24 mouse cellular contexts compared by ENCODE assay signal in the genomic region with DNA sequence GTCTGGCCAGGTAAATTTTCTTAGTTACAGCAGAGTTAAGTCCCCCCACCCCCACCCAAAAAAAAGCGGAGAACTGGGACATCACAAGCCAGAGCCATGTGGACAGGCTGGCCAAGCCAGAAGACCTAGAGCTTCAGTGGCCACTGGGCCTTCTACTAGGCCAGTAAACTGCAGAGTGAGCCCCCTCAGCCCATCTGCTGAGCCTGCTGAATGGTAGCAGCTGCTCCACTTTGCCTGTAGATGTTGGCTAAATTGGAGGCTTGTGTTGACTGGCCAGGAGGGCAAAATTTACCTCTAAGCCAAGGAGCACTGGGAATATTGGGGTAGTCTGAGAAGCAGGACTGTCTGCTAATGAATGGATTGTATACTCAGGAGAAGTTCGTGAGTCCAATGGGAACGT. TPM values are rescaled to one million over a fixed set of nuclear protein-coding genes. Genes with fewer than 3 reads are reported as not detected.
DNase-seq lines count a peak whose midpoint lies in the region; ATAC-seq and TF ChIP-seq lines count a peak whose summit lies in the region.
"Had no signal": no experiment of that assay in that cellular context is flagged by ENCODE, and none has a peak within 500 bp of the region (broad histone marks: within the 10 kb centered on the region; RNA-seq: fewer than 3 reads in every experiment).

No protein-coding gene starts in this region.

- no peak for ATAC-seq in lung, embryonic 16.5 days (ENCODE audit: low read depth)
- no peak for ATAC-seq in embryonic facial prominence, embryonic 14.5 days (ENCODE audit: low read depth)
- no peak for ATAC-seq in midbrain, embryonic 13.5 days
- ATAC-seq: forebrain, embryonic 13.5 days; hindbrain, postnatal 0 days; intestine, embryonic 16.5 days; midbrain, embryonic 16.5 days had no signal

- 24% methylated on average over 3 of the region's 3 CpGs for WGBS in cerebellum, adult 2 months
- WGBS in lung, embryonic 16.5 days = 76% methylated on average over 3 of the region's 3 CpGs
- WGBS in embryonic facial prominence, embryonic 14.5 days = 84% methylated on average over 3 of the region's 3 CpGs
- 83% methylated on average over 3 of the region's 3 CpGs for WGBS in midbrain, embryonic 13.5 days

- H3K4me1 ChIP-seq in cerebellum, adult 2 months (ENCODE audit: control insufficient read depth, insufficient read depth, low read length) = peaks cover 60% of the 10 kb centered on the region
- peaks cover 51% of the 10 kb centered on the region for H3K4me1 ChIP-seq in lung, embryonic 16.5 days (replicated peaks; ENCODE audit: control insufficient read depth, insufficient read depth, low read length)
- peaks cover 30% of the 10 kb centered on the region for H3K4me1 ChIP-seq in embryonic facial prominence, embryonic 14.5 days (ENCODE audit: control insufficient read depth, insufficient read depth, low read length)
- H3K4me1 ChIP-seq in midbrain, embryonic 13.5 days (replicated peaks) = peaks cover 18% of the 10 kb centered on the region; the same call in 1 of the 2 replicates

- H3K36me3 ChIP-seq in lung, embryonic 16.5 days (ENCODE audit: control insufficient read depth, insufficient read depth, low read length) = no peaks in the 10 kb centered on the region
- no peaks in the 10 kb centered on the region for H3K36me3 ChIP-seq in embryonic facial prominence, embryonic 14.5 days (ENCODE audit: control insufficient read depth, insufficient read depth, low read length)
- H3K36me3 ChIP-seq in midbrain, embryonic 13.5 days = no peaks in the 10 kb centered on the region
- H3K36me3 ChIP-seq: heart, embryonic 13.5 days; liver, embryonic 15.5 days; lung, embryonic 15.5 days had no signal

- H3K4me3 ChIP-seq in cerebellum, adult 2 months (replicated peaks; ENCODE audit: insufficient read depth, low read depth, low read length) = no peak overlapping the region
- no peak overlapping the region for H3K4me3 ChIP-seq in lung, embryonic 16.5 days (ENCODE audit: low read length)
- H3K4me3 ChIP-seq in embryonic facial prominence, embryonic 14.5 days (ENCODE audit: low read depth, low read length) = no peak overlapping the region
- no peak overlapping the region for H3K4me3 ChIP-seq in midbrain, embryonic 13.5 days (replicated peaks)
- H3K4me3 ChIP-seq: forebrain, embryonic 13.5 days; heart, embryonic 13.5 days; limb, embryonic 10.5 days; liver, embryonic 15.5 days; lung, embryonic 15.5 days; myocyte had no signal

- no peak overlapping the region for H3K9ac ChIP-seq in lung, embryonic 16.5 days (ENCODE audit: low read length)
- no peak overlapping the region for H3K9ac ChIP-seq in embryonic facial prominence, embryonic 14.5 days (ENCODE audit: low read depth, low read length)
- no peak overlapping the region for H3K9ac ChIP-seq in midbrain, embryonic 13.5 days (replicated peaks)
- H3K9ac ChIP-seq: forebrain, embryonic 13.5 days; heart, embryonic 13.5 days; liver, embryonic 15.5 days; lung, embryonic 15.5 days had no signal

- H3K4me2 ChIP-seq in lung, embryonic 16.5 days (ENCODE audit: low read depth, low read length) = no peak overlapping the region
- no peak overlapping the region for H3K4me2 ChIP-seq in embryonic facial prominence, embryonic 14.5 days (ENCODE audit: low read depth, low read length)
- H3K4me2 ChIP-seq in midbrain, embryonic 13.5 days (replicated peaks) = no peak overlapping the region
- H3K4me2 ChIP-seq: forebrain, embryonic 13.5 days; heart, embryonic 13.5 days; liver, embryonic 15.5 days; lung, embryonic 15.5 days had no signal

- no peaks in the 10 kb centered on the region for H3K27me3 ChIP-seq in cerebellum, adult 2 months (ENCODE audit: control insufficient read depth, insufficient read depth, low read length)
- no peaks in the 10 kb centered on the region for H3K27me3 ChIP-seq in lung, embryonic 16.5 days (ENCODE audit: control insufficient read depth, insufficient read depth, low read depth, low read length)
- no peaks in the 10 kb centered on the region for H3K27me3 ChIP-seq in embryonic facial prominence, embryonic 14.5 days (replicated peaks; ENCODE audit: control insufficient read depth, insufficient read depth, low read length)
- no peaks in the 10 kb centered on the region for H3K27me3 ChIP-seq in midbrain, embryonic 13.5 days
- H3K27me3 ChIP-seq: forebrain, embryonic 13.5 days; heart, embryonic 13.5 days; liver, embryonic 15.5 days; lung, embryonic 15.5 days had no signal

- TF ChIP-seq POLR2A in cerebellum, adult 2 months (IDR thresholded peaks at IDR 0.05; ENCODE audit: borderline replicate concordance, insufficient read depth, low read length) = no peak

- no peak for TF ChIP-seq CTCF in cerebellum, adult 2 months (IDR thresholded peaks at IDR 0.05; ENCODE audit: borderline replicate concordance, insufficient read depth, low read depth, low read length)

- H3K9me3 ChIP-seq in lung, embryonic 16.5 days (ENCODE audit: control insufficient read depth, low read length) = no peaks in the 10 kb centered on the region
- no peaks in the 10 kb centered on the region for H3K9me3 ChIP-seq in embryonic facial prominence, embryonic 14.5 days (ENCODE audit: control insufficient read depth, low read length)
- H3K9me3 ChIP-seq in midbrain, embryonic 13.5 days = no peaks in the 10 kb centered on the region
- H3K9me3 ChIP-seq: forebrain, embryonic 13.5 days; heart, embryonic 13.5 days; limb, embryonic 10.5 days; liver, embryonic 15.5 days; lung, embryonic 15.5 days had no signal

- peak; percentile 55 to 65 for DNase-seq in cerebellum, adult 2 months
- DNase-seq in cerebellum, postnatal 4 days (ENCODE audit: low spot score in 2 of 2) = no peak
- no peak for DNase-seq in lung, postnatal 4 days
- no peak for DNase-seq in embryonic facial prominence, embryonic 14.5 days (ENCODE audit: low spot score)
- DNase-seq in right cerebral cortex, postnatal 4 days = no peak
- DNase-seq in adrenal gland, adult 18-20 months (ENCODE audit: low spot score in 2 of 2) = no peak
- DNase-seq: gastrocnemius, postnatal 10 days; heart, adult 11 months; heart, postnatal 14 days; kidney, postnatal 25 days; liver; thymus, postnatal 14 days had no signal

- H3K27ac ChIP-seq in cerebellum, adult 2 months (ENCODE audit: insufficient read depth, low read length) = peak overlapping the region; percentile 76
- 0 out of 2 replicates have a peak overlapping the region, but pooled peaks have one; percentile 12 for H3K27ac ChIP-seq in lung, embryonic 16.5 days (ENCODE audit: low read length)
- peak overlapping the region; percentile 33; the same call in 1 of the 2 replicates for H3K27ac ChIP-seq in embryonic facial prominence, embryonic 14.5 days (replicated peaks; ENCODE audit: low read depth, low read length)
- no peak overlapping the region for H3K27ac ChIP-seq in midbrain, embryonic 13.5 days
- H3K27ac ChIP-seq: forebrain, embryonic 13.5 days; heart, embryonic 13.5 days; hindbrain, postnatal 0 days; limb, embryonic 10.5 days; liver, embryonic 15.5 days; lung, embryonic 15.5 days; macrophage had no signal

RNA-seq across cellular contexts. Expression of gene Spred2, which starts 36.4 kb away (rescaled TPM):
- polyA plus RNA-seq in cerebellum, adult 2 months (2012; rRNA removed) = 40.3 and 40.6 TPM in 2 replicates
- polyA plus RNA-seq in lung, embryonic 16.5 days (2015; fragmentation: Nextera tagmentation; extraction: Ambion mirVana) = 4.5 and 5.7 TPM in 2 replicates
- 7.7 and 8.7 TPM in 2 replicates for polyA plus RNA-seq in embryonic facial prominence, embryonic 14.5 days (2014; fragmentation: Nextera tagmentation; extraction: Ambion mirVana)
- 4.9 and 5.5 TPM in 2 replicates for polyA plus RNA-seq in midbrain, embryonic 13.5 days (2015; fragmentation: Nextera tagmentation; extraction: Ambion mirVana)
- 10 to 100 TPM; 21.4 to 33.5 TPM for total RNA-seq in adrenal gland, adult 18-20 months (2021)

Comparison
In these comparisons a context has a peak if more than half of its experiments do, and no peak if none do; other contexts are left out.
1. DNase-seq: peak in cerebellum, adult 2 months (2 of 2); none in cerebellum, postnatal 4 days (0 of 2), lung, postnatal 4 days (0 of 2), embryonic facial prominence, embryonic 14.5 days (single experiment), right cerebral cortex, postnatal 4 days (single experiment) and adrenal gland, adult 18-20 months (0 of 2).